Mouse (Mus musculus): ENCODE results near the gene Kif9. TPM values are rescaled to one million over a fixed set of nuclear protein-coding genes. Genes with fewer than 3 reads are reported as not detected.

The Kif9 gene
- total and polyA plus RNA-seq, 3 experiments = 1.1 to 1.8 (median 1.8) TPM

DNA sequence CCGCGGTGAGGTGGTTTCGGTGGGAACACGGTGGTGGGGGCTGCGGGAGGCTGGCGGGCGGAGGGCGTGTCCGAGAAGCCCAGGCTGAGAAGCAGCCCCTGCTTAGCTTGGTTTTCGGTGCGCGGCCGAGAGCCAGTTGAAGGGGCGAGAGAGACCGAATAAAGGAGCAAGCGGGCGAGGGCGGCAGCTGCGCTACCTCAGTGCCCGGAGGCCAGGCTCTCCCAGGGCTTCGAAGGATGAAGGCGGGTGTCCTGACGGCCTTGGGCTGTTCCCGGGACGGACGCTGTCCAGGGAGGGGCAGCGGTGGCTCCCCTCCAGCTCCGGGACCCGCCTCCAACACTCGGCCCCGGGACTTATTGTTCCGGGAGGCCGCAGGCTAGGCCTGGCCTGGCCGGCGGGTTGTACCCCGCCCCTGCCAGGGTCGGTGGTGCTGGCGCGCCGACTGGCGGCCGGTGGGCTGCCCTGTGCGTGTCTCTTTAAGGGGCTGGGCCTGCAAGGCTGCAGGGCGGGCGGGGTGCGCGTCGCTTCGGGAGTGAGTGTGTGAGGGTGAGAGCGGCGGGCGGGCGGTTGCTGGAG is 55.2 kb downstream of the Kif9 start (continued):
- TF ChIP-seq JUND (conservative IDR thresholded peaks at IDR 0.05; ENCODE audit: low read depth, low read length) (no peak), MXI1 (IDR thresholded peaks at IDR 0.05; ENCODE audit: low read depth, low read length) (peak; percentile 70), PAX5 (IDR thresholded peaks at IDR 0.05; ENCODE audit: low read length) (no peak)

DNA sequence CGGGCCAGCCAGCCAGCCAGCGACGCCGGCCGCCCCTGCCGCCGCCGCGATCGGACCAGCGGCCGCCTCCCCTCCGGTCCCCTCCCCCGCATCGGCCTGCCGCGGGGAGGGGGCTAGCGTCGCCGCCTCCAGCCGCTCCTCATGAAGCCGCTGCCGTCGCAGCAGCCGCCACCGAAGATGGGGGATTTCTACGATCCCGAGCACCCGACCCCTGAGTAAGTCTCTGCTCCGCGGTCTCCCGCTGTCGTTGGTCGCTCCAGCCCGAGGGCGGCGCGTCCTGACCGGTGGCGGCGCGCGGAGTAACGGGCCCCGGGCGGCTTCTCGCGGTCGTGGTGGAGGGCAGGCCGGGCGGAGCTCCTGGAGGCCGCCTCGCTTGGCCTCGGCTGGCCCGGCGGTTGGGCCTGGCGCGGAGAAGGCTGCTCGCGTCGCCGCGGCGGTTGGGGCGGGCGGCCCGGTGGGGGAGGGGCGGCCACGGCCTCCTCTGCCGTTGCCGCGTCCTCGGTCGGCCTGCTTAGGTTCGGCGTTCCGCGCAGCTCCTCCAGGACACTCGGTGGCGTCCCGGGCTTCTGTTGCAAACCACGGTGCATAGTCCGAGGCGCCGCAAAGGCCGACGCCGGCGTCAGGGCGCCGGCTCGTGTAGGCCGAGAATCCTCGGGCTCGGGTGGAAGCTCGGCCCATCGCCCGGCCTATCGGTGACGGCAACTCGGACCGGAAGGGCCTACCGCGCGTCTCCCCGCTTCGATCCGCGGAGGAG is 56.0 kb downstream of the Kif9 start, which contains the start of gene Setd2:
TSS of gene Setd2 (plus strand) at position 60 of the 754 bp plus-strand sequence.
- in situ Hi-C loops (cut with MboI; ENCODE audit: low pct_ligation_motif_present, low pct_unique_long_range_greater_than_20kb, low sequenced_read_pairs) (loop anchor here (5.0 kb wide), 1 partner anchor 120 kb away; no protein-coding TSS in a partner anchor), dilution Hi-C loops (cut with MboI; ENCODE audit: extremely low pct_ligation_motif_present, extremely low pct_unique_long_range_greater_than_20kb, low sequenced_read_pairs) (no loop called here)
- peaks cover 15 to 57% of the 10 kb centered on the region in 2 experiments for H3K4me1 ChIP-seq (ENCODE audit: control insufficient read depth in 1 of 2, insufficient read depth in 2 of 2)
- H3K79me2 ChIP-seq (replicated peaks; ENCODE audit: control insufficient read depth, extremely low read depth, insufficient read depth, poor library complexity, severe bottlenecking) = peaks cover 52% of the 10 kb centered on the region
- peak within 1 kb of the TSS; percentile 98 for H3K9ac ChIP-seq (ENCODE audit: insufficient read depth, low read depth)
- peak within 1 kb of the TSS; percentile 87 to 96 (median 92) for H3K4me3 ChIP-seq (replicated peaks in 1 of 3; ENCODE audit: low read depth in 2 of 3, low read length in 2 of 3, poor library complexity in 1 of 3)
- H3K4me2 ChIP-seq (ENCODE audit: insufficient read depth, low read depth, poor library complexity, severe bottlenecking) = peak within 1 kb of the TSS; percentile 97
- H3K27me3 ChIP-seq (replicated peaks) = no peaks in the 10 kb centered on the region
- no peaks in the 10 kb centered on the region for H3K9me3 ChIP-seq (replicated peaks; ENCODE audit: low read length)
- peak within 1 kb of the TSS; percentile 92 for H3K27ac ChIP-seq (ENCODE audit: insufficient read depth, low read depth)
- H3K36me3 ChIP-seq (replicated peaks in 1 of 2; ENCODE audit: control insufficient read depth in 1 of 2, insufficient read depth in 1 of 2, low read length in 1 of 2) = peaks cover 0 to 25% of the 10 kb centered on the region in 2 experiments
- peak; percentile 46; the same call in 1 of the 2 replicates for TF ChIP-seq TCF12 (IDR thresholded peaks at IDR 0.05; ENCODE audit: low read depth, low read length)
- no peak for TF ChIP-seq ETS1 (conservative IDR thresholded peaks at IDR 0.05; ENCODE audit: low read depth, low read length)
- peak; percentile 61; the same call in 1 of the 2 replicates for TF ChIP-seq SIN3A (IDR thresholded peaks at IDR 0.05; ENCODE audit: low read length)
- TF ChIP-seq ELF1 (IDR thresholded peaks at IDR 0.05; ENCODE audit: low read depth, low read length) = peak; percentile 43; the same call in 1 of the 2 replicates
- TF ChIP-seq HCFC1 (IDR thresholded peaks at IDR 0.05; ENCODE audit: low read depth, low read length) = peak; percentile 62
- no peak for TF ChIP-seq EP300 (IDR thresholded peaks at IDR 0.05; ENCODE audit: low read length)
- TF ChIP-seq CHD1 (IDR thresholded peaks at IDR 0.05; ENCODE audit: low read depth, low read length) = peak; percentile 94
- TF ChIP-seq KAT2A (IDR thresholded peaks at IDR 0.05; ENCODE audit: insufficient replicate concordance, low read length) = 0 out of 2 replicates have a peak, but pooled peaks have one; percentile 19
- TF ChIP-seq MXI1 (IDR thresholded peaks at IDR 0.05; ENCODE audit: low read depth, low read length) = 0 out of 2 replicates have a peak, but pooled peaks have one; percentile 15
- peak; percentile 4; the same call in 1 of the 2 replicates for TF ChIP-seq POLR2A (IDR thresholded peaks at IDR 0.05; ENCODE audit: low read depth, low read length)
- peak; percentile 100 for TF ChIP-seq UBTF (IDR thresholded peaks at IDR 0.05; ENCODE audit: low read depth, low read length)
- TF ChIP-seq POLR2AphosphoS2 (IDR thresholded peaks at IDR 0.05; ENCODE audit: low read depth, low read length) = no peak
- peak; percentile 27 for DNase-seq (ENCODE audit: extremely low read depth)

DNA sequence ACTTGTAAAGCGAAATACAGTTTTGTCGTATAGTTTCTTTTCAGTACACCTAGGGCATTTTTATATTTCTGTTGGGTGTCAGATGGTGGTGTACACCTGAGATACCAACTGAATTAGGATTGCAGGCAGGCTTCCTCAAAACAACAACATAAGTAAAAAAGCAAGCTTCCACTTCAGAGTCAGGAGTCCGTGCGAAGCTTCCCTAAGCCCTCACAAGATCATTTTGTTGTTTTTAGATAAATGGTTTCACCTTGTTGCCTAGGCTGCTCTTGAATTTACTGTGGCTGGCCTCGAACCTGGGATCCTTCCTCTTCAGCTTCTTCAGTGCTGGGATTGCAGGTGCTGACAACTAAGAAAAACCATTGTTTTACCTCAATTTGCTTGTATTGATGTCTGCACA is 56.9 kb downstream of the Kif9 start:
- dilution Hi-C loops (cut with MboI; ENCODE audit: extremely low pct_ligation_motif_present, extremely low pct_unique_long_range_greater_than_20kb, low sequenced_read_pairs) (no loop called here), in situ Hi-C loops (cut with MboI; ENCODE audit: low pct_ligation_motif_present, low pct_unique_long_range_greater_than_20kb, low sequenced_read_pairs) (loop anchor here (5.0 kb wide), 1 partner anchor 121 kb away; no protein-coding TSS in a partner anchor)
- Histone ChIP-seq H3K9ac (ENCODE audit: insufficient read depth, low read depth) (peak overlapping the region; percentile 98), H3K4me2 (ENCODE audit: insufficient read depth, low read depth, poor library complexity, severe bottlenecking) (peak overlapping the region; percentile 79; the same call in 1 of the 2 replicates), H3K27ac (ENCODE audit: insufficient read depth, low read depth) (no peak overlapping the region), H3K4me3 (replicated peaks in 1 of 3; ENCODE audit: low read depth in 2 of 3, low read length in 2 of 3, poor library complexity in 1 of 3) (peak overlapping the region; percentile 87 to 96 (median 92)), H3K9me3 (replicated peaks; ENCODE audit: low read length) (no peaks in the 10 kb centered on the region), H3K79me2 (replicated peaks; ENCODE audit: control insufficient read depth, extremely low read depth, insufficient read depth, poor library complexity, severe bottlenecking) (peaks cover 61% of the 10 kb centered on the region), H3K36me3 (replicated peaks in 1 of 2; ENCODE audit: control insufficient read depth in 1 of 2, insufficient read depth in 1 of 2, low read length in 1 of 2) (peaks cover 0 to 32% of the 10 kb centered on the region in 2 experiments), H3K27me3 (replicated peaks) (no peaks in the 10 kb centered on the region), H3K4me1 (ENCODE audit: control insufficient read depth in 1 of 2, insufficient read depth in 2 of 2) (peaks cover 15 to 54% of the 10 kb centered on the region in 2 experiments)
- TF ChIP-seq POLR2AphosphoS2 (IDR thresholded peaks at IDR 0.05; ENCODE audit: low read depth, low read length) (no peak), RAD21 (IDR thresholded peaks at IDR 0.05; ENCODE audit: low read depth, low read length) (no peak), MAFK (IDR thresholded peaks at IDR 0.05; ENCODE audit: insufficient replicate concordance, low read length) (no peak), JUND (conservative IDR thresholded peaks at IDR 0.05; ENCODE audit: low read depth, low read length) (no peak), E2F4 (IDR thresholded peaks at IDR 0.05; ENCODE audit: insufficient replicate concordance, low read depth, low read length) (no peak), ZKSCAN1 (IDR thresholded peaks at IDR 0.05; ENCODE audit: borderline replicate concordance, low read depth, low read length) (no peak), MXI1 (IDR thresholded peaks at IDR 0.05; ENCODE audit: low read depth, low read length) (no peak), JUN (IDR thresholded peaks at IDR 0.05; ENCODE audit: insufficient read depth, low read depth, low read length) (no peak), SIN3A (IDR thresholded peaks at IDR 0.05; ENCODE audit: low read length) (no peak), ZNF384 (IDR thresholded peaks at IDR 0.05; ENCODE audit: low read depth, low read length) (no peak), MAX (IDR thresholded peaks at IDR 0.05; ENCODE audit: low read length) (no peak), ETS1 (conservative IDR thresholded peaks at IDR 0.05; ENCODE audit: low read depth, low read length) (no peak), TCF12 (IDR thresholded peaks at IDR 0.05; ENCODE audit: low read depth, low read length) (no peak), MEF2A (IDR thresholded peaks at IDR 0.05; ENCODE audit: borderline replicate concordance, low read depth, low read length) (no peak), GABPA (IDR thresholded peaks at IDR 0.05; ENCODE audit: insufficient replicate concordance, low read depth, low read length) (no peak), CTCF (conservative IDR thresholded peaks at IDR 0.05 in 1 of 2, IDR thresholded peaks at IDR 0.05 in 1 of 2; ENCODE audit: low read depth in 2 of 2, low read length in 2 of 2) (no peak)
- peak; percentile 28 for DNase-seq (ENCODE audit: extremely low read depth)

All from CH12.LX (cell line).